Mouse (Mus musculus): Measurements from ENCODE around the gene Dis3. TPM values are rescaled to one million over a fixed set of nuclear protein-coding genes. Genes with fewer than 3 reads are reported as not detected.

Gene Dis3
- polyA plus RNA-seq (2015; fragmentation: Nextera tagmentation; extraction: Ambion mirVana), result 27.1 and 30.2 TPM in 2 replicates

DNA sequence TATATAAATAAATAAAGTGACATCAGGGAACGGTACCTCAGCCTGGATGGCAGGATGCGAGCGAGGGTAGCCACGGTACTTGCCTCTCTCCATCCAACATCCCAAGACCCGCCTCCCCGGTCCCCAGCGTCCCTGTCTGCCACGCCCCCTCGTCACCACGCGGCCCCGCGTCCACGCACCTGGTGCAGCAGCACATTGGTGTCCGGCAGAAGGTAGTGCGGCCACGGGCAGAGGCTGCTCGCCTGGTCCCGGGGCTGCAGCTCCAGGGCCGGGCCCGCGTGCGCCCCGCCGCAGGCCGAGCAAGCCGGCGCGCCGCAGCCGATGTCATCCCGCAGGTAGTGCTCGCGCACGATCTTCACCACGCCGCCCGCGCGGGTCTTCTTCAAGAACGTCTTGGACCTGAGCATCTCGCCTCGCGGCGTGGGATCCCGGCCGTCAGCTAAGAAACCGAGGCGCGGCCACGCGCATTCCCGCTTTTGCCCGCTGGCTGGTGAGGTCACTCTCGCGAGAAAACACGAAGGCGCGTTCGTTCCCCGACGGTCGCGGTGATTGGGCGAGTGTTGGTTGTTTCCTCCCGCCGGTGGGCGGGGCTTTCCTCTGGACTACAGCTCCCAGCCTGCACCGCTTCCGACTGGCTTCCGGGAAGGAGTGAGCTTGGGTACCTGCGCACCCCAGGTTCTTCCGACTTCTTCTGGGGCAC is at the start of gene Dis3, which contains the start of gene Pibf1:
Dis3 (minus strand) TSS at position 504 of the 700 bp plus-strand sequence.
Pibf1 (plus strand) TSS at position 158 of the 700 bp plus-strand sequence.
- Histone ChIP-seq H3K36me3 (ENCODE audit: control insufficient read depth, insufficient read depth) (peaks cover 11% of the 10 kb centered on the region; the same call in 1 of the 2 replicates), H3K9ac (replicated peaks; ENCODE audit: low read depth, low read length) (peak within 1 kb of the TSS; percentile 98), H3K4me2 (ENCODE audit: low read length) (peak within 1 kb of the TSS; percentile 79), H3K27me3 (replicated peaks; ENCODE audit: control insufficient read depth, insufficient read depth, low read length) (no peaks in the 10 kb centered on the region), H3K4me3 (replicated peaks; ENCODE audit: low read length) (peak within 1 kb of the TSS; percentile 90), H3K27ac (ENCODE audit: low read length) (peak within 1 kb of the TSS; percentile 81), H3K9me3 (ENCODE audit: control insufficient read depth, low read length) (no peaks in the 10 kb centered on the region), H3K4me1 (replicated peaks; ENCODE audit: control insufficient read depth, insufficient read depth, low read length) (peaks cover 12% of the 10 kb centered on the region)
- ATAC-seq, result peak; percentile 100
- under 1% methylated on average over 73 of the region's 73 CpGs for WGBS

DNA sequence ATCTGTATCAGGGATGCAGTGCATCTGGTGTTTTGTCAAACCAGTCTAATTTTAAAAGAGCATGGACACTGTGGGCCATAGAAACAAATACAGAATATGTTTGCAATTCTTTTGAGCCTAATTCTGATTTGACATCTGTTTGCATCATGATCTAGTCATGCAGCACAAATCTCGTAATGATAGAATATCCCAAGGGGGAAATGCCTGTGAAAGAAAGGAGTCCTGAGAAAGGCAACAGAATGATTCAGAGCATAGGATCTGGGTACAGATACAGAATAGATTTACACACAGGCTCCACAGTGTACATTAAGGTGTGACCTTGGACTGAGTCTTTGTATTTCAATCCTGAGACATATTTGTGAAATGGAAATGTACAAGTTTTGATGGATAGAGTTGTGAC is 47.3 kb upstream of the Dis3 start:
- Histone ChIP-seq H3K9me3 (ENCODE audit: control insufficient read depth, low read length) (no peaks in the 10 kb centered on the region), H3K9ac (replicated peaks; ENCODE audit: low read depth, low read length) (no peak overlapping the region), H3K36me3 (ENCODE audit: control insufficient read depth, insufficient read depth) (no peaks in the 10 kb centered on the region), H3K4me2 (ENCODE audit: low read length) (no peak overlapping the region), H3K4me1 (replicated peaks; ENCODE audit: control insufficient read depth, insufficient read depth, low read length) (0 out of 2 replicates have a peak, but pooled peaks cover 2% of the 10 kb centered on the region), H3K4me3 (replicated peaks; ENCODE audit: low read length) (no peak overlapping the region), H3K27ac (ENCODE audit: low read length) (no peak overlapping the region), H3K27me3 (replicated peaks; ENCODE audit: control insufficient read depth, insufficient read depth, low read length) (no peaks in the 10 kb centered on the region)
- WGBS, result 29% methylated on average over 1 of the region's 1 CpGs
- no peak for ATAC-seq

DNA sequence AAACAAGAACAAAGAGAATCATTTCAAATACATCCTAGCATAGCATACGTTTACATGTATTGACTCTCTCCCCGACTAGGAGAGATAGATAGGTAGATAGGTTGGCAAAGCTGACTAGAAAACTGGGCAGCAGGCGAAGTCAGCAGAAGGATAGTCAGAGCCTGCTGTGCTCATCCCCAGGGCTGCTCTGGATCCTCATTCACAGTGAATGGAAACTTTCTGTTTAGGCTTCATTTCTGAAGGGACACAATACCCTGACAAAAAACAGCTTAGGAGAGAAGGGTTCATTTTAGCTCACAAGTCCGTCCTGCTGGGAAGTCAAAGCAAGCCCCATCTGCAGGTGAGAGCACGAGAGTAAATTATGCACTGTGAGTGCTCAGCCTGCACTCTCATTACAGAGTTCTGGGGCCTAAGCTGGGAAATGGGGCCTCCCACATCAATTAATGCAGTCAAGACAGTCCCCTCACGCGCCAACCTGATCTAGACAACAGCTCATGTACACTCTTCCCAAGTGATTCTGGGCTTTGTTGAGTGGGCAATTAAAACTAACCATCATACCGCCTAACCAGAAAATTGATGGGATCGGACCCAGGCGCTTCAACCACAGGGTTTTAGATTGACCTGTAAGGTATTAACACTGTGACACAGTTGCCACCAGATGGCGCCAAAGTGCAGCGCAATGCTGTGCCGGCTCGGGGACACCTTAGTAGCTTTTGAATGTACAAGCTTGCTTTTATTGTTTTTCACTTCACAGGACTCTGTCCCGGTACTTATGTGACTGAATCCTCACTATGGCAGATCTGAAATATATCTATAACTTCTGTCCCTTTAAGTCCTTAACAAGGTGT is 42.4 kb upstream of the Dis3 start:
- H3K27me3 ChIP-seq (replicated peaks; ENCODE audit: control insufficient read depth, insufficient read depth, low read length), result no peaks in the 10 kb centered on the region
- H3K4me1 ChIP-seq (replicated peaks; ENCODE audit: control insufficient read depth, insufficient read depth, low read length), result no peaks in the 10 kb centered on the region
- 14% methylated on average over 15 of the region's 15 CpGs for WGBS
- ATAC-seq, result peak; percentile 93
- peaks cover 6% of the 10 kb centered on the region for H3K36me3 ChIP-seq (ENCODE audit: control insufficient read depth, insufficient read depth)
- H3K9me3 ChIP-seq (ENCODE audit: control insufficient read depth, low read length), result no peaks in the 10 kb centered on the region
- no peak overlapping the region for H3K4me2 ChIP-seq (ENCODE audit: low read length)
- no peak overlapping the region for H3K27ac ChIP-seq (ENCODE audit: low read length)
- H3K4me3 ChIP-seq (replicated peaks; ENCODE audit: low read length), result no peak overlapping the region
- no peak overlapping the region for H3K9ac ChIP-seq (replicated peaks; ENCODE audit: low read depth, low read length)

DNA sequence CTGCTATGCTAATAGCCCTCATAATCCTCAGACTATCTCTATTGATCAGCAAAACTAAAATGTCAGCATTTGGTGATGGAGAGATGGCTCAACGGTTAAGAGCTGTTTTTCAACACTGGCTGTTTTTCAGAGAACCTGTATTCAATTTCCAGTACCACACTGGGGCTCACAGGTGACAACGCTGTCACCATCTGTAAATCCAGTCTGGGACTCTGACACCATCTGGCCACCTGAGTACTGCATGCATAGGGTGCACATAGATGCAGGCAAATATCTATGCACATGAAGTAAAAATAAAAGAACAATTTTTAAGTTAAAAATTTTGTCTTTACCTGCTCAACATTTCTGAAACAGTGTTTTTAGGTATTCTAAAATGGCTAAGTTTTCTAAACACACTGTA is 40.5 kb upstream of the Dis3 start:
- WGBS, result 79% methylated on average over 2 of the region's 2 CpGs
- Histone ChIP-seq H3K27ac (ENCODE audit: low read length) (no peak overlapping the region), H3K4me2 (ENCODE audit: low read length) (no peak overlapping the region), H3K9me3 (ENCODE audit: control insufficient read depth, low read length) (no peaks in the 10 kb centered on the region), H3K4me1 (replicated peaks; ENCODE audit: control insufficient read depth, insufficient read depth, low read length) (no peaks in the 10 kb centered on the region), H3K36me3 (ENCODE audit: control insufficient read depth, insufficient read depth) (peaks cover 8% of the 10 kb centered on the region), H3K4me3 (replicated peaks; ENCODE audit: low read length) (no peak overlapping the region), H3K9ac (replicated peaks; ENCODE audit: low read depth, low read length) (no peak overlapping the region), H3K27me3 (replicated peaks; ENCODE audit: control insufficient read depth, insufficient read depth, low read length) (no peaks in the 10 kb centered on the region)
- no peak for ATAC-seq

DNA sequence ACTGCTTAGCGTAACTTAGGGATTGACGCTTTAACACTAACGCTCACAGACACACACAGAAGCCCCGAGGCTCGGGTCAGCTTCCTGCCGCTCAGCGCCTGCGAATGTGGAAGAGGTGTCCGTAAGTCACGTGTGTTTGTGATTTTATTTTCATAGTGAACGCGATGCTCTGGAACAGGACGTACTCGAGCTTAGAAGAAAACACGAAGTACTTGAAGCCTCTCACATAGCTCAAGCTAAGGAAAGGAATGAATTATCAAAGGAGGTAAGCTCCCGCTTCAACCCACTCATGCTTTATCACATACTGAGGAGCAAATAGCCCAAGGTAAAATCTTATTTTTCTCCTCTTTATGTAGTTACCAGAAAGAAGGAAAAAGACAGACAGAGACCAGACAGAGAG is 36.7 kb upstream of the Dis3 start:
- ATAC-seq, result no peak
- Histone ChIP-seq H3K27me3 (replicated peaks; ENCODE audit: control insufficient read depth, insufficient read depth, low read length) (no peaks in the 10 kb centered on the region), H3K9ac (replicated peaks; ENCODE audit: low read depth, low read length) (no peak overlapping the region), H3K36me3 (ENCODE audit: control insufficient read depth, insufficient read depth) (peaks cover 10% of the 10 kb centered on the region), H3K4me1 (replicated peaks; ENCODE audit: control insufficient read depth, insufficient read depth, low read length) (no peaks in the 10 kb centered on the region), H3K27ac (ENCODE audit: low read length) (no peak overlapping the region), H3K4me3 (replicated peaks; ENCODE audit: low read length) (no peak overlapping the region), H3K9me3 (ENCODE audit: control insufficient read depth, low read length) (no peaks in the 10 kb centered on the region), H3K4me2 (ENCODE audit: low read length) (no peak overlapping the region)
- 96% methylated on average over 16 of the region's 16 CpGs for WGBS

DNA sequence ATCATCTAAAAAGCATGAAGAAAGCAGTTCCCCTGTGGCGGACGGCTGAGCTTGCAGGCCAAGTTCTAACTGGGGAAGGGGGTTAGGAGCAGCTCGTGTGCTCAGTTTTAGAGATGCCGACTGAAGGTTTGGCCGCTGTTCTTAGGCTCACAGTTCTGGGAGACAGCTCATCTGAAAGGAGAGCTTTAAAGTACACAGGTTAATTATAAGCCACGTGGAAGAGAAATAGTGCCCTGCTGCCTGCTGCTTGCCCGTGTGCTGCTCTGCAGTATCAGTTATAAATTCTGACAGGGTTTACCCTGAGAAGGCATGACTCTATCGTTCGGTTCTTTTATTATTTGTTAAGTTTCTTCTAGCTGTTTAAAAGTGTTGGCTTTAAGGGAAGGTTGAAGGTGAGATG is 36.2 kb upstream of the Dis3 start:
- ATAC-seq, result no peak
- peaks cover 10% of the 10 kb centered on the region for H3K36me3 ChIP-seq (ENCODE audit: control insufficient read depth, insufficient read depth)
- H3K4me3 ChIP-seq (replicated peaks; ENCODE audit: low read length), result no peak overlapping the region
- no peaks in the 10 kb centered on the region for H3K4me1 ChIP-seq (replicated peaks; ENCODE audit: control insufficient read depth, insufficient read depth, low read length)
- H3K4me2 ChIP-seq (ENCODE audit: low read length), result no peak overlapping the region
- H3K9ac ChIP-seq (replicated peaks; ENCODE audit: low read depth, low read length), result no peak overlapping the region
- H3K27ac ChIP-seq (ENCODE audit: low read length), result no peak overlapping the region
- H3K27me3 ChIP-seq (replicated peaks; ENCODE audit: control insufficient read depth, insufficient read depth, low read length), result no peaks in the 10 kb centered on the region
- 94% methylated on average over 9 of the region's 9 CpGs for WGBS
- no peaks in the 10 kb centered on the region for H3K9me3 ChIP-seq (ENCODE audit: control insufficient read depth, low read length)

DNA sequence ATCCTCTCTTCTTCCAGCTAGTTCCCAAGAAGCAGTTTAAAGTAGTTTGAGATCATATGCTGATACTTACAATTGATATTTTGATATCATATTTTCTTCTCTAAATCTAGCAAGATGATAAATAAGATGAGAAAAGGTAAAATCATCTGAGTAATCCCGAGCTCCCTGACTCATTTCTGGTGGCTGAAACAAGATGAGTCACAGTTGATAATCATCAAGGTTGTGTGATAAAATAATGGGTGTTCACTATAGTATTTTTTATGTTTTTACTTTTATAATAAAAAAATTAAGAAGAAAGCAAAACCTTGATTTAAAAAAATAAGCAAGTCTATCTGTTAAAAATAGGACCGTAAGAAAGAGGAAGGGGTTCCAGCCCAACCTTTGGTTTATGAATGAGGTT is 34.5 kb upstream of the Dis3 start:
- Histone ChIP-seq H3K9me3 (ENCODE audit: control insufficient read depth, low read length) (no peaks in the 10 kb centered on the region), H3K27me3 (replicated peaks; ENCODE audit: control insufficient read depth, insufficient read depth, low read length) (no peaks in the 10 kb centered on the region), H3K4me1 (replicated peaks; ENCODE audit: control insufficient read depth, insufficient read depth, low read length) (no peaks in the 10 kb centered on the region), H3K4me3 (replicated peaks; ENCODE audit: low read length) (no peak overlapping the region), H3K27ac (ENCODE audit: low read length) (no peak overlapping the region), H3K9ac (replicated peaks; ENCODE audit: low read depth, low read length) (no peak overlapping the region), H3K36me3 (ENCODE audit: control insufficient read depth, insufficient read depth) (peaks cover 10% of the 10 kb centered on the region), H3K4me2 (ENCODE audit: low read length) (no peak overlapping the region)
- 93% methylated on average over 2 of the region's 2 CpGs for WGBS
- no peak for ATAC-seq

DNA sequence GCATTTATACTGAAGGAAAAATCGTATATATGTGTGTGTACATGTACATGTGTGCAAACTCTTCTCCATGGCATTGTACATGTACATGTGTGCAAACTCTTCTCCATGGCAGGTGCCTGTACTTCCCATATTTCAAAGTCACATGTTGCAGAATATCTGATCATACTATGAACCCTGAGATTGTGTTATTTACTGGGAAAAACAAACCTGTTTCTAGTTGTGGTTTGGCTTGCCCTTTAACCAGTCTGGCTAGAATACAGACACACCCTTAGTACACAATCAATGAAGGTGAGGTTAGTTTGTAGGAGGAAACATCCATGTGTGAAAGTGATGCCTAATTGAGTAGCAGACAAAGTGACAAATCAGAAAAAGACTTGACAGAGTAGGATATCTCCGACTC is 29.5 kb upstream of the Dis3 start:
- 90% methylated on average over 2 of the region's 2 CpGs for WGBS
- no peak overlapping the region for H3K4me3 ChIP-seq (replicated peaks; ENCODE audit: low read length)

DNA sequence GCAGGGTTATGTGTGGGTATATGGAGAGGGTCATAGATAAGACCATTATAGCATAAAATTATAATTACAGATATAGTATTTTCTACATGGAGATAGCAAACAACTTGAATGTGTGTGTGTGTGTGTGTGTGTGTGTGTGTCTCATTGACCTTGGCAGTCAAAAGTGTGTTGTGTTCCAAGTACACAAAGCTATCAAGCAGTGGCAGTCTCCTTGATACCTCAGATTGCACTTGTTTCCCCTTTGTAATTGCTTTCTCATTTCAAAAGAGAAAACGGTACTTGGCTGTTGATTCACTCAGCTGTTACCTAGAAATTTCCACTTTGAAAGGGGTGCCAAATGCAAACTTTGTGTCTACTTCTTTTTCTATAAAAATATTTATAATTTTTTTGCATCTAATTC is 27.9 kb upstream of the Dis3 start:
- WGBS, result 42% methylated on average over 1 of the region's 1 CpGs

More for the DNA sequence above, 29.5 kb upstream of the Dis3 start:
- H3K4me1 ChIP-seq (replicated peaks; ENCODE audit: control insufficient read depth, insufficient read depth, low read length), result no peaks in the 10 kb centered on the region
- no peaks in the 10 kb centered on the region for H3K9me3 ChIP-seq (ENCODE audit: control insufficient read depth, low read length)
- no peak overlapping the region for H3K4me2 ChIP-seq (ENCODE audit: low read length)
- ATAC-seq, result no peak
- no peak overlapping the region for H3K9ac ChIP-seq (replicated peaks; ENCODE audit: low read depth, low read length)
- H3K36me3 ChIP-seq (ENCODE audit: control insufficient read depth, insufficient read depth), result 0 out of 2 replicates have a peak, but pooled peaks cover 2% of the 10 kb centered on the region
- H3K27ac ChIP-seq (ENCODE audit: low read length), result no peak overlapping the region
- H3K27me3 ChIP-seq (replicated peaks; ENCODE audit: control insufficient read depth, insufficient read depth, low read length), result no peaks in the 10 kb centered on the region

More for the DNA sequence above, 27.9 kb upstream of the Dis3 start:
- Histone ChIP-seq H3K36me3 (ENCODE audit: control insufficient read depth, insufficient read depth) (no peaks in the 10 kb centered on the region), H3K9me3 (ENCODE audit: control insufficient read depth, low read length) (no peaks in the 10 kb centered on the region), H3K4me2 (ENCODE audit: low read length) (no peak overlapping the region), H3K4me1 (replicated peaks; ENCODE audit: control insufficient read depth, insufficient read depth, low read length) (no peaks in the 10 kb centered on the region), H3K9ac (replicated peaks; ENCODE audit: low read depth, low read length) (no peak overlapping the region), H3K27ac (ENCODE audit: low read length) (no peak overlapping the region), H3K27me3 (replicated peaks; ENCODE audit: control insufficient read depth, insufficient read depth, low read length) (no peaks in the 10 kb centered on the region), H3K4me3 (replicated peaks; ENCODE audit: low read length) (no peak overlapping the region)
- no peak for ATAC-seq

Measured in forebrain, embryonic 16.5 days (tissue).